Mouse (Mus musculus) midbrain, embryonic 15.5 days (tissue): ENCODE measurements around the gene Olfr1012. TPM values are rescaled to one million over a fixed set of nuclear protein-coding genes. Genes with fewer than 3 reads are reported as not detected.
"Not testable (repeated sequence)": the region's sequence is repeated elsewhere in the genome, so short reads cannot be mapped to it uniquely, and the experiment has no call there.

Experiments
- ATAC-seq: fragments of 200-750 bp; cut with Nextera tagmentation; replicated peaks from 2 replicates; pipeline ENCODE4 v1.8.0; 2017; ENCODE audit warnings: moderate TSS enrichment
- H3K27ac ChIP-seq: fragments of 300-500 bp; sonication (generic); 2 replicates; pipeline ENCODE4 v1.5.1; 2015; ENCODE audit warnings: mild to moderate bottlenecking, inconsistent platforms
- H3K27me3 ChIP-seq: fragments of 300-500 bp; sonication (generic); replicated peaks from 2 replicates; pipeline ENCODE4 v1.6.1; 2015; ENCODE audit warnings: inconsistent platforms
- H3K36me3 ChIP-seq: fragments of 300-500 bp; sonication (generic); replicated peaks from 2 replicates; pipeline ENCODE4 v1.6.1; 2015; ENCODE audit warnings: inconsistent platforms
- H3K4me1 ChIP-seq: fragments of 300-500 bp; sonication (generic); 2 replicates; pipeline ENCODE4 v1.6.1; 2015; ENCODE audit warnings: inconsistent platforms
- H3K4me2 ChIP-seq: fragments of 300-500 bp; sonication (generic); 2 replicates; pipeline ENCODE4 v1.6.1; 2015; ENCODE audit warnings: inconsistent platforms, mild to moderate bottlenecking, moderate library complexity
- H3K4me3 ChIP-seq: fragments of 300-500 bp; sonication (generic); 2 replicates; pipeline ENCODE4 v1.5.1; 2015; ENCODE audit warnings: mild to moderate bottlenecking, inconsistent platforms
- H3K9ac ChIP-seq: fragments of 300-500 bp; sonication (generic); 2 replicates; pipeline ENCODE4 v1.6.1; 2015; ENCODE audit warnings: mild to moderate bottlenecking, inconsistent platforms
- H3K9me3 ChIP-seq: fragments of 300-500 bp; sonication (generic); 2 replicates; pipeline ENCODE4 v1.6.1; 2016; ENCODE audit warnings: inconsistent platforms
- WGBS: fragments of 180-500 bp; shearing (Covaris S2); methylation state at CpG from one replicate; pipeline ENCODE4 v1.1.7; 2015; ENCODE audit warnings: mixed read lengths; 5-methylcytosine and 5-hydroxymethylcytosine counted together
- polyA plus RNA-seq: library from polyadenylated mRNA; unstranded; fragments of >200 nt; fragmentation: Nextera tagmentation; extraction: Ambion mirVana; gene quantifications from 2 replicates; pipeline ENCODE4 v1.2.1, GENCODE M21; 2015

Gene Olfr1012
- polyA plus RNA-seq = not detected in 2 replicates

GRCm38 (mm10) chr2:85762666-85763065 lies at the start of gene Olfr1012:
Olfr1012 (minus strand) TSS chr2:85762766.
- Histone ChIP-seq H3K27ac (no peak within 1 kb of the TSS), H3K4me2 (no peak within 1 kb of the TSS), H3K4me1 (no peaks in the 10 kb centered on the region), H3K4me3 (no peak within 1 kb of the TSS), H3K36me3 (no peaks in the 10 kb centered on the region), H3K9me3 (no peaks in the 10 kb centered on the region), H3K27me3 (no peaks in the 10 kb centered on the region), H3K9ac (no peak within 1 kb of the TSS)
- no peak for ATAC-seq
- 79% methylated on average over 1 of the region's 1 CpGs for WGBS

GRCm38 (mm10) chr2:85804501-85804900 lies 41.9 kb upstream of the Olfr1012 start:
- Histone ChIP-seq H3K27me3 (no peaks in the 10 kb centered on the region), H3K36me3 (no peaks in the 10 kb centered on the region), H3K4me1 (no peaks in the 10 kb centered on the region), H3K9ac (no peak overlapping the region), H3K4me2 (no peak overlapping the region), H3K27ac (no peak overlapping the region), H3K9me3 (no peaks in the 10 kb centered on the region), H3K4me3 (no peak overlapping the region)
- 95% methylated on average over 4 of the region's 4 CpGs for WGBS
- no peak for ATAC-seq

GRCm38 (mm10) chr2:85802444-85802843 lies 39.9 kb upstream of the Olfr1012 start, which contains the start of gene Olfr1016:
Olfr1016 (minus strand) TSS chr2:85802544.
- WGBS = 95% methylated on average over 2 of the region's 2 CpGs
- no peak within 1 kb of the TSS for H3K4me2 ChIP-seq
- no peaks in the 10 kb centered on the region for H3K36me3 ChIP-seq
- H3K4me1 ChIP-seq = no peaks in the 10 kb centered on the region
- no peaks in the 10 kb centered on the region for H3K9me3 ChIP-seq
- H3K27ac ChIP-seq = no peak within 1 kb of the TSS
- ATAC-seq = no peak
- H3K9ac ChIP-seq = no peak within 1 kb of the TSS
- no peak within 1 kb of the TSS for H3K4me3 ChIP-seq
- no peaks in the 10 kb centered on the region for H3K27me3 ChIP-seq

- peak; percentile 71; the same call in 1 of the 2 replicates for ATAC-seq
- Histone ChIP-seq H3K4me1 (no peaks in the 10 kb centered on the region), H3K36me3 (no peaks in the 10 kb centered on the region), H3K27me3 (no peaks in the 10 kb centered on the region), H3K27ac (no peak overlapping the region), H3K9me3 (no peaks in the 10 kb centered on the region), H3K4me2 (no peak overlapping the region), H3K9ac (no peak overlapping the region), H3K4me3 (no peak overlapping the region)
- 13% methylated on average over 2 of the region's 2 CpGs for WGBS
Observed at GRCm38 (mm10) chr2:85792331-85792730, 29.8 kb upstream of the Olfr1012 start.

GRCm38 (mm10) chr2:85781717-85782116 lies 19.2 kb upstream of the Olfr1012 start, which contains the start of gene Olfr1015:
Olfr1015 (plus strand) TSS chr2:85782017.
- H3K27me3 ChIP-seq = no peaks in the 10 kb centered on the region
- no peaks in the 10 kb centered on the region for H3K4me1 ChIP-seq
- H3K9me3 ChIP-seq = no peaks in the 10 kb centered on the region
- H3K4me3 ChIP-seq = no peak within 1 kb of the TSS
- H3K4me2 ChIP-seq = no peak within 1 kb of the TSS
- no peak for ATAC-seq
- no peak within 1 kb of the TSS for H3K9ac ChIP-seq
- H3K27ac ChIP-seq = no peak within 1 kb of the TSS
- H3K36me3 ChIP-seq = no peaks in the 10 kb centered on the region

- no peak for ATAC-seq
- H3K9me3 ChIP-seq = no peaks in the 10 kb centered on the region
- H3K9ac ChIP-seq = no peak within 1 kb of the TSS
- no peaks in the 10 kb centered on the region for H3K4me1 ChIP-seq
- no peaks in the 10 kb centered on the region for H3K36me3 ChIP-seq
- H3K27me3 ChIP-seq = no peaks in the 10 kb centered on the region
- H3K4me3 ChIP-seq = no peak within 1 kb of the TSS
- H3K27ac ChIP-seq = no peak within 1 kb of the TSS
- H3K4me2 ChIP-seq = no peak within 1 kb of the TSS
Observed at GRCm38 (mm10) chr2:85772413-85772812, 9.8 kb upstream of the Olfr1012 start, which contains the start of gene Olfr1014. Olfr1014 (plus strand) TSS chr2:85772713.

GRCm38 (mm10) chr2:85766798-85767197 lies 4.2 kb upstream of the Olfr1012 start, which contains the start of gene Olfr1013:
Olfr1013 (plus strand) TSS chr2:85767098.
- no peaks in the 10 kb centered on the region for H3K27me3 ChIP-seq
- ATAC-seq = no peak
- H3K36me3 ChIP-seq = no peaks in the 10 kb centered on the region
- H3K9me3 ChIP-seq = no peaks in the 10 kb centered on the region
- no peak within 1 kb of the TSS for H3K4me2 ChIP-seq
- H3K9ac ChIP-seq = no peak within 1 kb of the TSS
- no peaks in the 10 kb centered on the region for H3K4me1 ChIP-seq
- H3K4me3 ChIP-seq = no peak within 1 kb of the TSS
- no peak within 1 kb of the TSS for H3K27ac ChIP-seq

- H3K4me3 ChIP-seq = no peak overlapping the region
- ATAC-seq = no peak
- no peak overlapping the region for H3K27ac ChIP-seq
Observed at GRCm38 (mm10) chr2:85753822-85754221, 8.7 kb downstream of the Olfr1012 start.

GRCm38 (mm10) chr2:85725793-85726192 lies 36.8 kb downstream of the Olfr1012 start:
- ATAC-seq = peak; percentile 87
- Histone ChIP-seq H3K4me2 (no peak overlapping the region), H3K27me3 (no peaks in the 10 kb centered on the region), H3K4me3 (no peak overlapping the region), H3K36me3 (no peaks in the 10 kb centered on the region), H3K27ac (no peak overlapping the region), H3K9ac (no peak overlapping the region), H3K9me3 (no peaks in the 10 kb centered on the region), H3K4me1 (no peaks in the 10 kb centered on the region)
- WGBS = 10% methylated on average over 3 of the region's 3 CpGs

More at GRCm38 (mm10) chr2:85753822-85754221, 8.7 kb downstream of the Olfr1012 start:
- H3K4me2 ChIP-seq = no peak overlapping the region
- 75% methylated on average over 4 of the region's 4 CpGs for WGBS
- H3K36me3 ChIP-seq = no peaks in the 10 kb centered on the region
- H3K27me3 ChIP-seq = no peaks in the 10 kb centered on the region
- H3K9me3 ChIP-seq = no peaks in the 10 kb centered on the region
- no peaks in the 10 kb centered on the region for H3K4me1 ChIP-seq
- no peak overlapping the region for H3K9ac ChIP-seq

- H3K36me3 ChIP-seq = no peaks in the 10 kb centered on the region
- no peak within 1 kb of the TSS for H3K4me2 ChIP-seq
- no peaks in the 10 kb centered on the region for H3K27me3 ChIP-seq
- no peak within 1 kb of the TSS for H3K27ac ChIP-seq
- no peak for ATAC-seq
- no peaks in the 10 kb centered on the region for H3K9me3 ChIP-seq
- no peak within 1 kb of the TSS for H3K9ac ChIP-seq
- H3K4me3 ChIP-seq = no peak within 1 kb of the TSS
- 93% methylated on average over 1 of the region's 1 CpGs for WGBS
- no peaks in the 10 kb centered on the region for H3K4me1 ChIP-seq
Observed at GRCm38 (mm10) chr2:85715119-85715518, 47.4 kb downstream of the Olfr1012 start, which contains the start of gene Olfr1009. Olfr1009 (plus strand) TSS chr2:85715419.

GRCm38 (mm10) chr2:85711159-85711558 lies 51.4 kb downstream of the Olfr1012 start:
- Histone ChIP-seq H3K9ac (no peak overlapping the region), H3K4me1 (no peaks in the 10 kb centered on the region), H3K36me3 (no peaks in the 10 kb centered on the region), H3K9me3 (no peaks in the 10 kb centered on the region), H3K4me2 (no peak overlapping the region), H3K27me3 (no peaks in the 10 kb centered on the region), H3K4me3 (no peak overlapping the region), H3K27ac (no peak overlapping the region)
- 33% methylated on average over 1 of the region's 1 CpGs for whole genome bisulfite sequencing
- ATAC-seq = no peak

- not testable (repeated sequence) for H3K4me3 ChIP-seq, H3K4me2 ChIP-seq, H3K27me3 ChIP-seq, H3K4me1 ChIP-seq, H3K27ac ChIP-seq, H3K36me3 ChIP-seq, ATAC-seq, H3K9ac ChIP-seq, H3K9me3 ChIP-seq
- WGBS = 91% methylated on average over 2 of the region's 2 CpGs
Observed at GRCm38 (mm10) chr2:85710680-85711079, 51.9 kb downstream of the Olfr1012 start.
